Mouse (Mus musculus) hindbrain, embryonic 13.5 days (tissue): ENCODE measurements around the gene Cacng4. TPM values are rescaled to one million over a fixed set of nuclear protein-coding genes. Genes with fewer than 3 reads are reported as not detected.
A peak's percentile ranks its signal among the peaks of the same experiment; 100 is the strongest.

ENCODE experiments used
- ATAC-seq: fragments of 200-750 bp; cut with Nextera tagmentation; 2 replicates; pipeline ENCODE4 v1.8.0; 2017; ENCODE audit warnings: moderate TSS enrichment; ENCODE audit not compliant: low FRiP score
- H3K27ac ChIP-seq: fragments of 300-500 bp; sonication (generic); 2 replicates; pipeline ENCODE4 v1.5.1; 2015; ENCODE audit warnings: inconsistent platforms, mild to moderate bottlenecking, moderate library complexity
- H3K27me3 ChIP-seq: fragments of 300-500 bp; sonication (generic); 2 replicates; pipeline ENCODE4 v1.6.1; 2015; ENCODE audit warnings: mild to moderate bottlenecking, inconsistent platforms
- H3K36me3 ChIP-seq: fragments of 300-500 bp; sonication (generic); 2 replicates; pipeline ENCODE4 v1.6.1; 2015; ENCODE audit warnings: mild to moderate bottlenecking, inconsistent platforms
- H3K4me1 ChIP-seq: fragments of 300-500 bp; sonication (generic); replicated peaks from 2 replicates; pipeline ENCODE4 v1.6.1; 2015; ENCODE audit warnings: inconsistent platforms
- H3K4me2 ChIP-seq: fragments of 300-500 bp; sonication (generic); 2 replicates; pipeline ENCODE4 v1.6.1; 2015; ENCODE audit warnings: inconsistent platforms, mild to moderate bottlenecking, moderate library complexity
- H3K4me3 ChIP-seq: fragments of 300-500 bp; sonication (generic); 2 replicates; pipeline ENCODE4 v1.5.1; 2015; ENCODE audit warnings: mild to moderate bottlenecking, inconsistent platforms
- H3K9ac ChIP-seq: fragments of 300-500 bp; sonication (generic); 2 replicates; pipeline ENCODE4 v1.6.1; 2015; ENCODE audit warnings: mild to moderate bottlenecking, inconsistent platforms
- H3K9me3 ChIP-seq: fragments of 300-500 bp; sonication (generic); 2 replicates; pipeline ENCODE4 v1.6.1; 2016; ENCODE audit warnings: inconsistent platforms
- WGBS: fragments of 180-500 bp; shearing (Covaris S2); methylation state at CpG from one replicate; pipeline ENCODE4 v1.1.7; 2015; 5-methylcytosine and 5-hydroxymethylcytosine counted together
- polyA plus RNA-seq: library from polyadenylated mRNA; unstranded; fragments of >200 nt; fragmentation: Nextera tagmentation; extraction: Ambion mirVana; gene quantifications from 2 replicates; pipeline ENCODE4 v1.2.1, GENCODE M21; 2015

The Cacng4 gene
- 50.0 TPM in 2 replicates for polyA plus RNA-seq

GRCm38 (mm10) chr11:107794547-107795269 lies at the start of gene Cacng4:
Gene Cacng4, minus strand, starts transcription at chr11:107794557.
- H3K27ac ChIP-seq = peak within 1 kb of the TSS; percentile 98
- peak within 1 kb of the TSS; percentile 68 for H3K4me2 ChIP-seq
- WGBS = under 1% methylated on average over 39 of the region's 73 CpGs
- ATAC-seq = peak; percentile 41
- peaks cover 3% of the 10 kb centered on the region for H3K36me3 ChIP-seq
- H3K4me1 ChIP-seq = peaks cover 78% of the 10 kb centered on the region
- H3K9ac ChIP-seq = peak within 1 kb of the TSS; percentile 93
- H3K27me3 ChIP-seq = 0 out of 2 replicates have a peak, but pooled peaks cover 3% of the 10 kb centered on the region
- no peaks in the 10 kb centered on the region for H3K9me3 ChIP-seq
- peak within 1 kb of the TSS; percentile 79 for H3K4me3 ChIP-seq

GRCm38 (mm10) chr11:107833351-107834040 lies 39.1 kb upstream of the Cacng4 start:
- Histone ChIP-seq H3K4me2 (no peak overlapping the region), H3K27me3 (no peaks in the 10 kb centered on the region), H3K27ac (peak overlapping the region; percentile 76), H3K9me3 (no peaks in the 10 kb centered on the region), H3K4me3 (no peak overlapping the region), H3K4me1 (peaks cover 16% of the 10 kb centered on the region), H3K9ac (no peak overlapping the region), H3K36me3 (no peaks in the 10 kb centered on the region)
- ATAC-seq = peak; percentile 36; the same call in 1 of the 2 replicates
- WGBS = 47% methylated on average over 7 of the region's 7 CpGs

- Histone ChIP-seq H3K9me3 (no peaks in the 10 kb centered on the region), H3K27me3 (no peaks in the 10 kb centered on the region), H3K4me1 (peaks cover 17% of the 10 kb centered on the region), H3K4me3 (no peak overlapping the region), H3K9ac (no peak overlapping the region), H3K4me2 (no peak overlapping the region), H3K36me3 (no peaks in the 10 kb centered on the region), H3K27ac (no peak overlapping the region)
- ATAC-seq = no peak
- 40% methylated on average over 5 of the region's 5 CpGs for WGBS
Measured at GRCm38 (mm10) chr11:107817196-107817595, 22.8 kb upstream of the Cacng4 start.

GRCm38 (mm10) chr11:107812941-107813648 lies 18.7 kb upstream of the Cacng4 start:
- H3K27ac ChIP-seq = peak overlapping the region; percentile 82
- peak; percentile 44; the same call in 1 of the 2 replicates for ATAC-seq
- no peaks in the 10 kb centered on the region for H3K9me3 ChIP-seq
- peak overlapping the region; percentile 23 for H3K4me3 ChIP-seq
- no peaks in the 10 kb centered on the region for H3K36me3 ChIP-seq
- WGBS = 13% methylated on average over 21 of the region's 21 CpGs
- peak overlapping the region; percentile 48 for H3K4me2 ChIP-seq
- H3K9ac ChIP-seq = peak overlapping the region; percentile 26
- H3K4me1 ChIP-seq = peaks cover 23% of the 10 kb centered on the region
- 0 out of 2 replicates have a peak, but pooled peaks cover 10% of the 10 kb centered on the region for H3K27me3 ChIP-seq

- H3K4me3 ChIP-seq = no peak overlapping the region
- H3K9ac ChIP-seq = no peak overlapping the region
- 31% methylated on average over 4 of the region's 4 CpGs for WGBS
- peak overlapping the region; percentile 82 for H3K27ac ChIP-seq
- H3K4me1 ChIP-seq = peaks cover 27% of the 10 kb centered on the region
- ATAC-seq = no peak
- 0 out of 2 replicates have a peak, but pooled peaks cover 10% of the 10 kb centered on the region for H3K27me3 ChIP-seq
- H3K36me3 ChIP-seq = no peaks in the 10 kb centered on the region
- no peaks in the 10 kb centered on the region for H3K9me3 ChIP-seq
- H3K4me2 ChIP-seq = 0 out of 2 replicates have a peak overlapping the region, but pooled peaks have one; percentile 48
Measured at GRCm38 (mm10) chr11:107812429-107812828, 18.1 kb upstream of the Cacng4 start.

- no peak overlapping the region for H3K4me2 ChIP-seq
- 0 out of 2 replicates have a peak, but pooled peaks cover 10% of the 10 kb centered on the region for H3K27me3 ChIP-seq
- H3K27ac ChIP-seq = no peak overlapping the region
- no peaks in the 10 kb centered on the region for H3K9me3 ChIP-seq
- H3K36me3 ChIP-seq = no peaks in the 10 kb centered on the region
- peaks cover 26% of the 10 kb centered on the region for H3K4me1 ChIP-seq
- WGBS = 71% methylated on average over 8 of the region's 8 CpGs
- no peak for ATAC-seq
- H3K4me3 ChIP-seq = no peak overlapping the region
- no peak overlapping the region for H3K9ac ChIP-seq
Measured at GRCm38 (mm10) chr11:107808508-107808907, 14.2 kb upstream of the Cacng4 start.

GRCm38 (mm10) chr11:107806058-107806457 lies 11.7 kb upstream of the Cacng4 start:
- Histone ChIP-seq H3K27me3 (no peaks in the 10 kb centered on the region), H3K27ac (no peak overlapping the region), H3K4me1 (peaks cover 8% of the 10 kb centered on the region; the same call in 1 of the 2 replicates), H3K9ac (no peak overlapping the region), H3K4me3 (no peak overlapping the region), H3K36me3 (no peaks in the 10 kb centered on the region), H3K4me2 (no peak overlapping the region), H3K9me3 (no peaks in the 10 kb centered on the region)
- ATAC-seq = no peak
- 41% methylated on average over 1 of the region's 1 CpGs for WGBS

GRCm38 (mm10) chr11:107801946-107802345 lies 7.6 kb upstream of the Cacng4 start:
- Histone ChIP-seq H3K4me2 (no peak overlapping the region), H3K4me3 (no peak overlapping the region), H3K27me3 (0 out of 2 replicates have a peak, but pooled peaks cover 3% of the 10 kb centered on the region), H3K9me3 (no peaks in the 10 kb centered on the region), H3K36me3 (no peaks in the 10 kb centered on the region), H3K9ac (no peak overlapping the region), H3K4me1 (peaks cover 27% of the 10 kb centered on the region), H3K27ac (no peak overlapping the region)
- WGBS = 77% methylated on average over 3 of the region's 3 CpGs
- no peak for ATAC-seq

- no peak for ATAC-seq
- no peak overlapping the region for H3K4me3 ChIP-seq
- H3K9me3 ChIP-seq = no peaks in the 10 kb centered on the region
- H3K9ac ChIP-seq = no peak overlapping the region
- H3K4me2 ChIP-seq = no peak overlapping the region
- peaks cover 43% of the 10 kb centered on the region for H3K4me1 ChIP-seq
- H3K36me3 ChIP-seq = no peaks in the 10 kb centered on the region
- H3K27me3 ChIP-seq = 0 out of 2 replicates have a peak, but pooled peaks cover 3% of the 10 kb centered on the region
- 16% methylated on average over 9 of the region's 9 CpGs for whole genome bisulfite sequencing
- no peak overlapping the region; the same call in 1 of the 2 replicates for H3K27ac ChIP-seq
Measured at GRCm38 (mm10) chr11:107799331-107799730, 5.0 kb upstream of the Cacng4 start.

GRCm38 (mm10) chr11:107796346-107796745 lies 2.0 kb upstream of the Cacng4 start:
- Histone ChIP-seq H3K27ac (no peak overlapping the region; the same call in 1 of the 2 replicates), H3K27me3 (0 out of 2 replicates have a peak, but pooled peaks cover 3% of the 10 kb centered on the region), H3K4me1 (peaks cover 64% of the 10 kb centered on the region), H3K9me3 (no peaks in the 10 kb centered on the region), H3K36me3 (no peaks in the 10 kb centered on the region), H3K9ac (no peak overlapping the region), H3K4me3 (no peak overlapping the region), H3K4me2 (no peak overlapping the region)
- 33% methylated on average over 7 of the region's 7 CpGs for WGBS
- no peak for ATAC-seq

- under 1% methylated on average over 9 of the region's 9 CpGs for WGBS
- no peaks in the 10 kb centered on the region for H3K9me3 ChIP-seq
- H3K4me1 ChIP-seq = peaks cover 72% of the 10 kb centered on the region
- peak overlapping the region; percentile 68 for H3K4me2 ChIP-seq
- no peaks in the 10 kb centered on the region for H3K36me3 ChIP-seq
- 0 out of 2 replicates have a peak, but pooled peaks cover 3% of the 10 kb centered on the region for H3K27me3 ChIP-seq
- no peak for ATAC-seq
- peak overlapping the region; percentile 93 for H3K9ac ChIP-seq
- H3K27ac ChIP-seq = peak overlapping the region; percentile 98
- H3K4me3 ChIP-seq = peak overlapping the region; percentile 79
Measured at GRCm38 (mm10) chr11:107795384-107796035, 1.2 kb upstream of the Cacng4 start.
